Mouse (Mus musculus) Patski (cell line): ENCODE measurements around the gene Catsperg1. TPM values are rescaled to one million over a fixed set of nuclear protein-coding genes. Genes with fewer than 3 reads are reported as not detected.
"Not testable (repeated sequence)": the region's sequence is repeated elsewhere in the genome, so short reads cannot be mapped to it uniquely, and the experiment has no call there.

Experiments used
- ATAC-seq: fragments of 100-300 bp; one replicate; pipeline ENCODE4 v1.8.0; 2021
- CTCF ChIA-PET: fragments of 350-600 bp; sonication (Branson Sonifier 250); formaldehyde crosslinking; loops from one replicate; lab custom pipeline; 2022; ENCODE audit warnings: inconsistent platforms; lab: Charles Lee
- POLR2A ChIA-PET: fragments of 350-600 bp; sonication (Branson Sonifier 250); formaldehyde crosslinking; loops from one replicate; lab custom pipeline; 2022; ENCODE audit warnings: antibody characterized with exemption, inconsistent platforms; lab: Charles Lee
- DNase-seq: peaks from one replicate; pipeline ENCODE4 v3.0.0-alpha.2; 2011; ENCODE audit warnings: low read depth, low spot score
- H3K27me3 ChIP-seq: fragments of 371-371 bp; one replicate; pipeline ENCODE4 v1.5.1; 2021
- CTCF ChIP-seq: fragments of 100-300 bp; IDR thresholded peaks from one replicate; pipeline ENCODE4 v1.5.1; 2021
- in situ Hi-C: fragments of 300-500 bp; cut with MboI; formaldehyde crosslinking; loops from 3 replicates; pipeline ENCODE4 v1.11.1; 2018; ENCODE audit warnings: low pct_unique_long_range_greater_than_20kb, mixed read lengths
- polyA plus RNA-seq: library from polyadenylated mRNA; unstranded; gene quantifications from one replicate; pipeline ENCODE4 v1.2.3, GENCODE M21; 2021

The Catsperg1 gene
- polyA plus RNA-seq, 1 experiment from 2014 or later: not detected

DNA sequence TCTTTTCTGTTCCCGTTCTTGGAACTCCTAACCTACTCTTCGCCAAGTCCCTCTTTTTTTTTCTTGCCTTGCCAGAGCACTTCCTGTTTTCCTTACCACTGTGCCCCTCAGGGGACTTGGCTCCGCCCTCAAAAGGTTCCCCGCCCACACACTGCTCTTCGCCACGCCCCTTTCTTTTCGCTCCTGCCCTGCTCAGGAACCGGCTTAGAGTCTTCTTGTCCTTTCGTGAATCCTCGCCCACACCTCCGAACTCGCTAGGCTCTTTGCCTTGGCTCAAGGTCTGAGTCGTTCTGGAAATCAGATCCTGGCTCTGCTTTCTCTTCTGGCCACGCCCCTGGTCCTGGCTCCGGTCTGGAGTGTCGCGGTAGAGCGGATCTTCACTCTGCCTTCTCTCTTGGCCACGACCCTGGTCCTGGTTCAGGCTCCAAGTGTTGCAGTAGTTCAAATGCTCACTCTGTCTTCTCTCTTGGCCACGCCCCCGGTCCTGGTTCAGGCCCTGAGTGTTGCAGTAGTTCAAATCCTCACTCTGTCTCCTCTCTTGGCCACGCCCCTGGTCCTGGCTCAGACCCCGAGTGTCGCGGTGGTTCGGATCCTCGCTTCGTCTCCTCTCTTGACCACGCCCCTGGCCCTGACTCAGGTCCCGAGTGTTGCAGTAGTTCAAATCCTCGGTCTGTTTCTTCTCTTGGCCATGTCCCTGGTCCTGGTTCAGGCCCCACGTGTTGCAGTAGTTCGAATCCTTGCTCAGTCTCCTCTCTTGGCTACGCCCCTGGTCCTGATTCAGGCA lies 2.2 kb downstream of the Catsperg1 start:
- POLR2A ChIA-PET: no interaction called here
- in situ Hi-C loops: no loop called here
- no peaks in the 10 kb centered on the region for H3K27me3 ChIP-seq
- ATAC-seq (peak; percentile 64), DNase-seq (peak; percentile 27)
- TF ChIP-seq CTCF: no peak
- CTCF ChIA-PET: no interaction called here

DNA sequence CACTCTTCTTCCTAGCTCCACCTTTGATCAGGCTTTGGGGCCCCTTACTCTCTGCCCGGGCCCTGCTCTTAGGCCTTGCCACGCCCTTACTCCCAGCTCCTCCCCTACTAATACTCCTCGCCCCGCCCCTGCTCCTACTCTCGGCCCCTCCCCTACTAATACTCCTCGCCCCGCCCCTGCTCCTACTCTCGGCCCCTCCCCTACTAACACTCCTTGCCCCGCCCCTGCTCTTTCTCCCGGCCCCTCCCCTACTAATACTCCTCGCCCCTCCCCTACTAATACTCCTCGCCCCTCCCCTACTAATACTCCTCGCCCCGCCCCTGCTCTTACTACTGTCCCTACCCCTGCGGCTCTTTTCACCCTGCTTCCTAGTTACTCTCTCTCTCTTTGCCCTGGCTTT lies 2.8 kb downstream of the Catsperg1 start:
- H3K27me3 ChIP-seq, DNase-seq, in situ Hi-C loops, CTCF ChIA-PET, POLR2A ChIA-PET: not testable (repeated sequence)
- peak; percentile 33 for ATAC-seq

DNA sequence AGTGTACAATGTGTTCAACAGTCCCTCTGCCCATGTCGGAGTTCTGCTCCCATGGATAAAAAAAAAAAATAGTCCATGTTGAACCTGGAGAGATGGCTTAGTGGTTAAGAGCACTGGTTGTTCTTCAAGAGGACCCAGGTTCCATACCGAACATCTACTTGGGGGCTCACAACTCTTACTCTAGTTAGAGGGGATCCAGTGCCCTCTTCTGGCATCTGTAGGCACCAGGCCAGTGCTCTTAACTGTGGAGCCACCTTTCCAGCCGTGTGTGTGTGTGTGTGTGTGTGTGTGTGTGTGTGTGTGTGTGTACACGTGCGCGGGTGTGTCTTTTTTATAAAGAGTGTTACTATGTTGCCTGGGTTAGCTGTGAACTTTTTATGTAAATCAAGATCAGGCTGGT lies 11.3 kb downstream of the Catsperg1 start:
- ChIA-PET POLR2A (interaction anchor here (0.6 kb wide), 1 partner anchor 57 kb away, joined by 4 read pairs; no protein-coding TSS in a partner anchor), CTCF (no interaction called here)
- DNase-seq (no peak), ATAC-seq (no peak)
- no peak for TF ChIP-seq CTCF
- peaks cover 7% of the 10 kb centered on the region for H3K27me3 ChIP-seq
- in situ Hi-C loops: loop anchor here (5.0 kb wide), 1 partner anchor 515 kb away; no protein-coding TSS in a partner anchor

DNA sequence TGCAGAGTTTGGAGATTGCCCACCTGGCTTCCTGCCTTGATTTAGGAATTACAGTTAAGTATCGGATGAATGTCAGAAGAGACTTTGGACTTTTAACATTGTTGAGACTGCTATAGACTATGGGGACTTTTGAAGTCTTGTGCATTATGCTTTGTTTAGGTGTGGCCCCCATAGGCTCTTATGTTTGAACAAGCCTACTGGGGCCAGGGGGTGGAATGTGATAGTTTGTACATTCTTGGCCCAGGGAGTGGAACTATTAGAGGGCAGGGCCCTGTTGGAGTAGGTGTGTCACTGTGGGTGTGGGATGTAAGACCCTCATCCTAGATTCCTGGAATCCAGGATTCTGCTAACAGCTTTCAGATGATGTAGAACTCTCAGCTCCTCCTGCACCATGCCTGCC lies 19.6 kb downstream of the Catsperg1 start:
- CTCF ChIA-PET, POLR2A ChIA-PET, ATAC-seq, DNase-seq, H3K27me3 ChIP-seq, in situ Hi-C loops: not testable (repeated sequence)

DNA sequence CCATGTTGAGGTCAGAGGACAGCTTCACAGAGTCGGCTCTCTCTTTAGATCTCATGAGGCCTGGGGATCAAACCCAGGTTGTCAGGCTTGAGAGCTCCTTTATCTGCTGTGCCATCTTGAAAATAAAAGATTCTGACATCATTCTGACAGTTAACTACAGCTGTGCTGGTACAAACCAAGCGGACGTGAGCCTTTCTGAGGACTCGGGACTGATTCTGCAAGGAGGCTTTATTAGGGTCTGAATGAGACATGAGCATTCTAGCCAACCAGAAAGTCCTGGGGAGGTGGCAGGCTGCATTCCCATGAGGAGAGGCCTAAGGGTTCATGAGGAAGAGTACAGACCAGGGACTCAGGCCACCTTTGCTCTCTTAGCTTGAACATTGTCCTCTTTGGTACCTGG lies 32.5 kb downstream of the Catsperg1 start:
- POLR2A ChIA-PET, ATAC-seq, H3K27me3 ChIP-seq, DNase-seq: not testable (repeated sequence)
- CTCF ChIA-PET: interaction anchor here (1.5 kb wide), 1 partner anchor 116 kb away, joined by 6 read pairs; no protein-coding TSS in a partner anchor
- in situ Hi-C loops: loop anchor here (5.0 kb wide), 1 partner anchor 106 kb away; the partner anchor contains the start of gene Ppp1r14a

DNA sequence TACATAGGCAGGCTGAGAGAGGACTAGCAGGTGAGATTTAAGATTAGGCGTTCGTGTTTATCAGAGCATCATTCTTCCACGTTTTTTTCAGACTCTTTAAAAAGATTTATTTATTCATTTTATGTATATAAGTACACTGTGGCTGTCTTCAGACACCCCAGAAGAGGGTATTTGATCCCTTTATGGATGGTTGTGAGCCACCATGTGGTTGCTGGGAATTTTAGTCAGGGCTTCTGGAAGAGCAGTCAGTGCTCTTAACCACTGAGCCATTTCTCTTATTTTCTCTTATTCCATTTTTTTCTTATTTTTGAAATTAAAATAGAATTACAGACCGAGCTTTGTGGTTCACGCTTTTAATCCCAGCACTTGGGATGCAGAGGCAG lies 33.0 kb downstream of the Catsperg1 start:
- ATAC-seq (peak; percentile 9), DNase-seq (no peak)
- ChIA-PET CTCF (interaction anchor here (1.2 to 1.5 kb wide), 2 partner anchors 116 to 120 kb away, joined by 4 to 6 read pairs; no protein-coding TSS in a partner anchor), POLR2A (interaction anchor here (1.5 kb wide), 1 partner anchor 11 kb away, joined by 7 read pairs; the partner anchor contains the start of genes Ggn and Spred3)
- H3K27me3 ChIP-seq: no peaks in the 10 kb centered on the region
- no peak for TF ChIP-seq CTCF
- in situ Hi-C loops: loop anchor here (5.0 kb wide), 1 partner anchor 106 kb away; the partner anchor contains the start of gene Ppp1r14a

DNA sequence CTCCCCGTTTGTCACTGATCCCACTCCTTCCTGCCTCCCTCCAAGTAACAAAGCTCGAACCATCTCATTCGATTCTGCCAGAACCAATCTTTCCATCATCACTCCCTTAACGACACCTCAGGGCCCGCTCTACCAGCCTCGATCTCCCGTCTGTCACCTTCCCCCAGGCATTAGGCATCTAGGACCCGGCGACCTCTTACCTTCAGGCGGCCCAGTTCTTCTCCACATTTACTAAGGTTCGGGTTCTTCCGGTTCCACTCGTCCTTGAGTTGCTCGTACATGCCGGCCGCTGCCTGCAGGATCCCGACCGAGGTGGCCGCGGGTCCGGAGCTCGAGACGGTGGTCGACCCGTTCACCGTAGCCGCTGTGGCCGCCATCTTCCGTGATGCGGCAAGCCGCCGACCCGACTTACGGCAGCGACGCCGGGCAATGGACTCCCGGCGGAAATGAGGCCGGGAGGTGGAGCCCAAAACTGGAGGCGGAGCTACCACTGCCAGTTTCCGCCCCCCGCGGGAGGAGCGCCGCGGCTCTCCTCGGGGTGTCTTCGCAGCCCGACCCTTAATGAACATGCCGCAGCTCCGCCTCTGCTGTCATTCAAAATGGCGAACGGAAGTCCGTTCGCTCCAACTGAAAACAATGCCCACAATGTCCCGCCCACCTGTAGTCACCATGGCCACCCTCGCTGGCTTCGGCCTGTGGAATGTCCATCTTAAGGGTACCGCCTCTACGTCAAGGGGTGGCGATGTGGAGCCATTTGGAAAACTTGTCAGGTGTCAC lies 33.6 kb downstream of the Catsperg1 start, which contains the start of gene Psmd8:
Gene Psmd8, minus strand, starts transcription at position 625 of the 777 bp plus-strand sequence.
- DNase-seq (peak; percentile 94), ATAC-seq (peak; percentile 88)
- TF ChIP-seq CTCF: no peak
- no peaks in the 10 kb centered on the region for H3K27me3 ChIP-seq
- ChIA-PET POLR2A (interaction anchor here (1.1 to 1.5 kb wide), 2 partner anchors 10 to 67 kb away, joined by 3 to 7 read pairs; partner anchors contain the start of genes Ggn and Spred3), CTCF (interaction anchor here (1.2 to 2.3 kb wide), 4 partner anchors 10 to 121 kb away, joined by 4 to 9 read pairs (median 5); partner anchors contain the start of genes Ggn and Spred3)
- in situ Hi-C loops: loop anchor here (5.0 kb wide), 1 partner anchor 107 kb away; the partner anchor contains the start of gene Ppp1r14a

DNA sequence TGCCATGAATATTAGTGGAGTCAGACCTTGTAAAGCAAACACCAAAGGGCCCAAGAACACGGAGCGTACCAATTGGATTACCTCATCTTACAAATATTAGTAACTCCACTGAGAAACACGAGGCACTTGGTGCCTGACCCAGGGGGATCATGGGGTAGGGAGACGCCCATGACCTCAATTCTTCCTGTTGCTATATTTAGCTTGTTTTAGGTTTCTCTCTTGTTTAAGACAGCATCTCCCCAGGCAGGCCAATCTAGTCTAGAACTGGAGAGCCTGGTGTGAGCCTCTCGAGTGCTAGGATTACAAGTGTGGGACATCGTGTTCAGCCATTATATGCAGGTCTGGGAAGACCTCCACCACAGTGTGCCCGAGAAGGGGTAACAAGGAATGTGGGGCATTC lies 34.5 kb downstream of the Catsperg1 start:
- H3K27me3 ChIP-seq: no peaks in the 10 kb centered on the region
- in situ Hi-C loops: loop anchor here (5.0 kb wide), 1 partner anchor 63 kb away; no protein-coding TSS in a partner anchor
- CTCF ChIA-PET: interaction anchor here (1.1 to 2.3 kb wide), 4 partner anchors 9 to 112 kb away, joined by 4 to 9 read pairs (median 4); partner anchors contain the start of genes Ggn and Spred3
- no peak for DNase-seq
- no peak for TF ChIP-seq CTCF
- ATAC-seq: no peak
- POLR2A ChIA-PET: interaction anchor here (1.1 to 1.5 kb wide), 2 partner anchors 9 to 68 kb away, joined by 3 to 7 read pairs; partner anchors contain the start of genes Ggn and Spred3

DNA sequence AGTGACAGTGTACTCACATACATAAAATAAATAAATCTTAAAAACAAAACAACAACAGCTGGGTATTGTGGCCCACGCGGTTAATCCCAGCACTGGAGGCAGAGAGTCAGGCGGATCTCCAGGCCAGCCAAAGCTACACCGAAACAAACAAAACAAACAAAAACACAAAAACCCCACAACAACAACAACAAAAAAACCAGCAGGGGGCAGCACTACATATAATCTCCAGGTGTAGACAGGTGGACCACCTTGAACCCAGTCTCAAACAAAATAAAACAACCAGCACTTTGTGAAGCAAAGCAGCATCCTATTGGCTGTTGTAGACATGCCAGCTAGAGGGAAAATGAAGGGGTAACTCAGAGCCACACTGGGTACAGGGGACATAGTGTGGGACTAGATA lies 35.7 kb downstream of the Catsperg1 start:
- ATAC-seq: no peak
- no peak for TF ChIP-seq CTCF
- no peak for DNase-seq
- CTCF ChIA-PET: interaction anchor here (0.8 to 2.3 kb wide), 3 partner anchors 52 to 123 kb away, joined by 4 read pairs; no protein-coding TSS in a partner anchor
- POLR2A ChIA-PET: no interaction called here
- in situ Hi-C loops: loop anchor here (5.0 kb wide), 1 partner anchor 64 kb away; no protein-coding TSS in a partner anchor
- H3K27me3 ChIP-seq: no peaks in the 10 kb centered on the region
